Mouse (Mus musculus) midbrain, embryonic 12.5 days (tissue): ENCODE measurements around the gene Myt1. TPM values are rescaled to one million over a fixed set of nuclear protein-coding genes. Genes with fewer than 3 reads are reported as not detected.

Source experiments
- ATAC-seq: fragments of 200-750 bp; cut with Nextera tagmentation; 2 replicates; pipeline ENCODE4 v1.8.0; 2017; ENCODE audit warnings: low read depth, moderate TSS enrichment, moderate library complexity; ENCODE audit not compliant: low FRiP score
- H3K27ac ChIP-seq: fragments of 300-500 bp; sonication (generic); replicated peaks from 2 replicates; pipeline ENCODE4 v1.5.1; 2016; ENCODE audit warnings: mild to moderate bottlenecking
- H3K27me3 ChIP-seq: fragments of 300-500 bp; sonication (generic); 2 replicates; pipeline ENCODE4 v1.6.1; 2016; ENCODE audit warnings: mild to moderate bottlenecking
- H3K36me3 ChIP-seq: fragments of 300-500 bp; sonication (generic); 2 replicates; pipeline ENCODE4 v1.6.1; 2016
- H3K4me1 ChIP-seq: fragments of 300-500 bp; sonication (generic); 2 replicates; pipeline ENCODE4 v1.6.1; 2016
- H3K4me2 ChIP-seq: fragments of 300-500 bp; sonication (generic); replicated peaks from 2 replicates; pipeline ENCODE4 v1.6.1; 2016; ENCODE audit warnings: mild to moderate bottlenecking, moderate library complexity
- H3K4me3 ChIP-seq: fragments of 300-500 bp; sonication (generic); 2 replicates; pipeline ENCODE4 v1.5.1; 2016; ENCODE audit warnings: mild to moderate bottlenecking
- H3K9ac ChIP-seq: fragments of 300-500 bp; sonication (generic); replicated peaks from 2 replicates; pipeline ENCODE4 v1.6.1; 2016; ENCODE audit warnings: mild to moderate bottlenecking, moderate library complexity
- H3K9me3 ChIP-seq: fragments of 300-500 bp; sonication (generic); 2 replicates; pipeline ENCODE4 v1.6.1; 2016; ENCODE audit warnings: mild to moderate bottlenecking
- WGBS: fragments of 180-500 bp; shearing (Covaris S2); methylation state at CpG from one replicate; pipeline ENCODE4 v1.1.7; 2016; 5-methylcytosine and 5-hydroxymethylcytosine counted together
- polyA plus RNA-seq: library from polyadenylated mRNA; unstranded; fragments of >200 nt; fragmentation: Nextera tagmentation; extraction: Ambion mirVana; gene quantifications from 2 replicates; pipeline ENCODE4 v1.2.1, GENCODE M21; 2016

The Myt1 gene
- polyA plus RNA-seq, 1 experiment from 2014 or later: 66.4 TPM

DNA sequence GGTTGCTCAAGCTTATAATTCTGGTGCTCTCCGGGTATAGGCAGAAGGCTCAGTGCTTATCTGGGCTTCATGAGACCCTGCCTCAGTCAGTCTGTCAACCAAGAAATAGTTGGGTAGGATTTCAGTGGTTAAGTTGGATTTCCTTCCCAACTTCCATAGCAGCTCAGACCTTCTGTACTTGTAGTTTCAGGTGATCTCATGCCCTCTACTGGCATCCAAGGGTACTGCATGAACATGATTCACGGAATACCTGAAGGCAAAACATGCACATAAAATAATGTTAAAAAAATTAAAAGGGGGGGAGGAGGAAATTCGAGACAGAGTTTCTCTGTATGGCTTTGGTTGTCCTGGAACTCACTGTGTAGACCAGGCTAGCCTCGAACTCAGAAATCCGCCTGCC, 103.8 kb downstream of the Myt1 start:
- peaks cover 41% of the 10 kb centered on the region for H3K36me3 ChIP-seq
- WGBS: 65% methylated on average over 5 of the region's 5 CpGs

DNA sequence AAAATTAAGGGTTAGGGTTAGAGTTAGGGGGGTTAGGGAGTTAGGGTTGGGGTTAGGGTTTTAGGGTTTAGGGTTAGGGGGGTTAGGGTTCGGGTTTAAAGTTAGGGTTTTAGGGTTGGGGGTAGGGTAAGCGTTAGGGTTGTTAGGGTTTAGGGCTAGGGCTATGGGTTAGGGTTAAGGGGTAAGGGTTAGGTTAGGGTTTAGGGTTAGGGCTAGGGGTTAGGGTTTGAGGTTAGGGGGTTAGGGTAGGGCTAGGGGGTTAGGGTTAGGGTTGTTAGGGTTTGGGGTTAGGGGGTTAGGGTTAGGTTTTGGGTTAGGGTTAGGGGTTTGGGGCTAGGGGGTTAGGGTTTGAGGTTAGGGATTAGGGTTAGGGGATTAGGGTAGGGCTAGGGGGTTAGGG, 107.9 kb downstream of the Myt1 start:
- Histone ChIP-seq H3K9me3 (no peaks in the 10 kb centered on the region), H3K9ac (no peak overlapping the region), H3K27me3 (no peaks in the 10 kb centered on the region), H3K4me3 (no peak overlapping the region), H3K4me2 (no peak overlapping the region), H3K4me1 (no peaks in the 10 kb centered on the region; the same call in 1 of the 2 replicates), H3K36me3 (peaks cover 52% of the 10 kb centered on the region), H3K27ac (no peak overlapping the region)
- ATAC-seq: no peak
- 92% methylated on average over 2 of the region's 2 CpGs for WGBS

More for the DNA sequence above, 103.8 kb downstream of the Myt1 start:
- no peak for ATAC-seq
- Histone ChIP-seq H3K9ac (no peak overlapping the region), H3K27me3 (no peaks in the 10 kb centered on the region), H3K27ac (no peak overlapping the region), H3K4me1 (peaks cover 16% of the 10 kb centered on the region), H3K9me3 (no peaks in the 10 kb centered on the region), H3K4me2 (no peak overlapping the region), H3K4me3 (no peak overlapping the region)

Other genes starting within 250 kb of the Myt1 start
- gene Dnajc5, start 242.8 kb upstream of the Myt1 start, polyA plus RNA-seq: 137 and 140 TPM in 2 replicates
- 60.4 and 71.6 TPM in 2 replicates for gene Uckl1, start 178.4 kb upstream of the Myt1 start, polyA plus RNA-seq
- 75.2 and 80.5 TPM in 2 replicates for gene Prpf6, start 171.5 kb upstream of the Myt1 start, polyA plus RNA-seq
- 71.9 and 85.5 TPM in 2 replicates for gene Zfp512b, start 170.5 kb upstream of the Myt1 start, polyA plus RNA-seq
- gene Samd10, start 164.1 kb upstream of the Myt1 start, polyA plus RNA-seq: 88.8 and 92.4 TPM in 2 replicates
- not detected in 2 replicates for gene Gm29797, start 106.3 kb upstream of the Myt1 start, polyA plus RNA-seq
- gene Sox18, start 91.7 kb upstream of the Myt1 start, polyA plus RNA-seq: 15.4 and 19.3 TPM in 2 replicates
- 21.1 and 23.3 TPM in 2 replicates for gene Tcea2, start 83.0 kb upstream of the Myt1 start, polyA plus RNA-seq
- 44.9 and 45.3 TPM in 2 replicates for gene Rgs19, start 69.4 kb upstream of the Myt1 start, polyA plus RNA-seq
- gene Lkaaear1, start 64.9 kb upstream of the Myt1 start, polyA plus RNA-seq: not detected in 2 replicates
- gene Oprl1, start 48.3 kb upstream of the Myt1 start, polyA plus RNA-seq: 41.8 and 42.5 TPM in 2 replicates
- 40.0 and 42.9 TPM in 2 replicates for gene Pcmtd2, start 74.5 kb downstream of the Myt1 start, polyA plus RNA-seq
- 99.0 and 99.8 TPM in 2 replicates for gene Polr3k, start 101.0 kb downstream of the Myt1 start, polyA plus RNA-seq
- gene Gm14496, start 227.8 kb downstream of the Myt1 start, polyA plus RNA-seq: not detected in 2 replicates